Mouse (Mus musculus): ENCODE data around the gene Hoxc6.

The Hoxc6 gene

GRCm38 (mm10) chr15:102997939-102998355 lies at the start of gene Hoxc6:
Hoxc6 (plus strand) TSS chr15:102998257.
- DNase-seq: peak; percentile 63 to 75

GRCm38 (mm10) chr15:102948842-102949241 lies 49.2 kb upstream of the Hoxc6 start:
- DNase-seq: no peak

- DNase-seq: no peak
Observed at GRCm38 (mm10) chr15:102949696-102950095, 48.4 kb upstream of the Hoxc6 start.

- no peak for DNase-seq
Observed at GRCm38 (mm10) chr15:102950877-102951276, 47.2 kb upstream of the Hoxc6 start.

- no peak for DNase-seq
Observed at GRCm38 (mm10) chr15:102953561-102953960, 44.5 kb upstream of the Hoxc6 start.

- DNase-seq: no peak
Observed at GRCm38 (mm10) chr15:102954192-102955006, 43.7 kb upstream of the Hoxc6 start, which contains the start of gene Hoxc11. Hoxc11 (plus strand) TSS chr15:102954427.

- DNase-seq: no peak
Observed at GRCm38 (mm10) chr15:102955007-102955382, 43.1 kb upstream of the Hoxc6 start.

- no peak for DNase-seq
Observed at GRCm38 (mm10) chr15:102955833-102956640, 42.0 kb upstream of the Hoxc6 start.

GRCm38 (mm10) chr15:102956906-102957305 lies 41.2 kb upstream of the Hoxc6 start:
- DNase-seq: no peak

- DNase-seq: no peak
Observed at GRCm38 (mm10) chr15:102959663-102960191, 38.3 kb upstream of the Hoxc6 start.

- no peak for DNase-seq
Observed at GRCm38 (mm10) chr15:102961728-102962127, 36.3 kb upstream of the Hoxc6 start.

- DNase-seq: no peak
Observed at GRCm38 (mm10) chr15:102962492-102962891, 35.6 kb upstream of the Hoxc6 start.

- no peak for DNase-seq
Observed at GRCm38 (mm10) chr15:102963259-102963658, 34.8 kb upstream of the Hoxc6 start.

- DNase-seq: peak in 1 of 2 experiments; percentile 69
Observed at GRCm38 (mm10) chr15:102963671-102964640, 34.1 kb upstream of the Hoxc6 start.

GRCm38 (mm10) chr15:102965003-102965891 lies 32.8 kb upstream of the Hoxc6 start:
- DNase-seq: no peak

- DNase-seq: peak; percentile 93
Observed at GRCm38 (mm10) chr15:102965892-102966775, 31.9 kb upstream of the Hoxc6 start.

GRCm38 (mm10) chr15:102966776-102967311 lies 31.2 kb upstream of the Hoxc6 start, which contains the start of gene Hoxc10:
Hoxc10 (plus strand) TSS chr15:102966796.
- no peak for DNase-seq

GRCm38 (mm10) chr15:102967312-102967510 lies 30.8 kb upstream of the Hoxc6 start, which contains the start of gene Hoxc5:
Hoxc5 (plus strand) TSS chr15:102967443.
- no peak for DNase-seq

- no peak for DNase-seq
Observed at GRCm38 (mm10) chr15:102967511-102968397, 30.3 kb upstream of the Hoxc6 start.

Measured in kidney, adult 8-10 months (tissue).